ENCODE assay signal across 8 mouse cellular contexts in genomic region chr17:65862579-65862978, GRCm38 (mm10). TPM values are rescaled to one million over a fixed set of nuclear protein-coding genes. Genes with fewer than 3 reads are reported as not detected.
DNase-seq lines count a peak whose midpoint lies in the region; ATAC-seq lines count a peak whose summit lies in the region.

No protein-coding gene starts in this region.

- peak; percentile 37 to 53 for DNase-seq in adrenal gland, postnatal 36 days
- no peak for DNase-seq in adrenal gland, adult 2 months
- peak; percentile 54 for DNase-seq in layer of hippocampus, adult 11-12 months (ENCODE audit: low spot score)
- DNase-seq in layer of hippocampus, adult 8-10 months (ENCODE audit: low spot score in 2 of 2) = no peak
- peak; percentile 33 for DNase-seq in T-cell, adult 2 months (ENCODE audit: low spot score)
- peak; percentile 37 to 64 for DNase-seq in kidney, postnatal 36 days
- peak; percentile 56 for DNase-seq in thymus, postnatal 14 days

- ATAC-seq in frontal cortex, adult (ENCODE audit: low TSS enrichment) = no peak

RNA-seq across cellular contexts. Expression of gene Ralbp1, which starts 23.0 kb away (rescaled TPM):
- 10 to 100 TPM; 41.4 to 61.4 TPM for total RNA-seq in adrenal gland, postnatal 36 days (2021)
- 10 to 100 TPM; 52.2 to 52.8 TPM for total RNA-seq in adrenal gland, adult 2 months (2021)
- 23.7 and 28.4 TPM in 2 replicates for polyA plus RNA-seq in adrenal gland, adult 2 months (2012; rRNA removed)
- 10 to 100 TPM; 52.9 to 66.9 (median 57.4) TPM for total RNA-seq in layer of hippocampus, adult 8-10 months (2022)

Comparison
In these comparisons a context has a peak if more than half of its experiments do, and no peak if none do; other contexts are left out.
1. DNase-seq: peak in adrenal gland, postnatal 36 days (2 of 2), layer of hippocampus, adult 11-12 months (single experiment), T-cell, adult 2 months (single experiment), kidney, postnatal 36 days (2 of 2) and thymus, postnatal 14 days (single experiment); none in adrenal gland, adult 2 months (single experiment) and layer of hippocampus, adult 8-10 months (0 of 2).